Comparison of ENCODE assay signal across 16 mouse cellular contexts in genomic region chr19:31996916-31997315, GRCm38 (mm10).
"Had no signal": no experiment of that assay in that cellular context is flagged by ENCODE, and none has a peak within 500 bp of the region (broad histone marks: within the 10 kb centered on the region; RNA-seq: fewer than 3 reads in every experiment).

No protein-coding gene starts in this region.

- H3K27me3 ChIP-seq: neural tube, embryonic 13.5 days; neural tube, embryonic 15.5 days; stomach, embryonic 15.5 days had no signal

- DNase-seq: retina, postnatal 1 day; right cerebral cortex, adult 18-20 months; right cerebral cortex, postnatal 14 days; right cerebral cortex, postnatal 25 days; right cerebral cortex, postnatal 4 days; spleen, adult 18-20 months; thymus, adult 18-20 months; thymus, adult 2 months; thymus, postnatal 14 days; thymus, postnatal 25 days; thymus, postnatal 36 days; thymus, postnatal 4 days had no signal

- H3K36me3 ChIP-seq: neural tube, embryonic 13.5 days; neural tube, embryonic 15.5 days; stomach, embryonic 15.5 days had no signal

- H3K4me2 ChIP-seq: neural tube, embryonic 13.5 days; neural tube, embryonic 15.5 days; stomach, embryonic 15.5 days had no signal

- H3K9ac ChIP-seq: neural tube, embryonic 13.5 days; neural tube, embryonic 15.5 days; stomach, embryonic 15.5 days had no signal

- H3K4me1 ChIP-seq: neural tube, embryonic 13.5 days; neural tube, embryonic 15.5 days; stomach, embryonic 15.5 days had no signal

- H3K27ac ChIP-seq: neural tube, embryonic 13.5 days; neural tube, embryonic 15.5 days; stomach, embryonic 15.5 days; stomach, postnatal 0 days had no signal

- H3K9me3 ChIP-seq: neural tube, embryonic 13.5 days; neural tube, embryonic 15.5 days; stomach, embryonic 15.5 days had no signal

- H3K4me3 ChIP-seq: neural tube, embryonic 13.5 days; neural tube, embryonic 15.5 days; stomach, embryonic 15.5 days had no signal
